Mouse (Mus musculus): Measurements from ENCODE around the gene Acsf2. TPM values are rescaled to one million over a fixed set of nuclear protein-coding genes. Genes with fewer than 3 reads are reported as not detected.

Gene Acsf2
- polyA plus RNA-seq, 1 experiment: 16.6 TPM

- Histone ChIP-seq H3K9ac (ENCODE audit: low read depth, poor library complexity, severe bottlenecking) (peak overlapping the region; percentile 60), H3K27me3 (ENCODE audit: control insufficient read depth, insufficient read depth, low read length, poor library complexity, severe bottlenecking) (no peaks in the 10 kb centered on the region), H3K36me3 (ENCODE audit: control insufficient read depth, insufficient read depth, low read length, poor library complexity, severe bottlenecking) (no peaks in the 10 kb centered on the region), H3K4me1 (ENCODE audit: control insufficient read depth, insufficient read depth, low read length) (no peaks in the 10 kb centered on the region), H3K27ac (ENCODE audit: insufficient read depth, low read length) (no peak overlapping the region), H3K9me3 (replicated peaks; ENCODE audit: control insufficient read depth, insufficient read depth, low read length, poor library complexity, severe bottlenecking) (no peaks in the 10 kb centered on the region), H3K4me3 (ENCODE audit: low read depth, low read length) (peak overlapping the region; percentile 80)
- no peak for TF ChIP-seq EP300 (IDR thresholded peaks at IDR 0.05; ENCODE audit: insufficient read depth, low read depth, low read length)
- no peak for TF ChIP-seq CTCF (IDR thresholded peaks at IDR 0.05; ENCODE audit: low read depth, low read length)
- no peak for TF ChIP-seq POLR2A (IDR thresholded peaks at IDR 0.05; ENCODE audit: insufficient read depth, low read length)
These were observed 53.5 kb downstream of the Acsf2 start for GRCm38 (mm10) chr11:94548041-94548784.

- H3K9ac ChIP-seq (ENCODE audit: low read depth, poor library complexity, severe bottlenecking): no peak overlapping the region
- no peaks in the 10 kb centered on the region for H3K36me3 ChIP-seq (ENCODE audit: control insufficient read depth, insufficient read depth, low read length, poor library complexity, severe bottlenecking)
- no peaks in the 10 kb centered on the region for H3K27me3 ChIP-seq (ENCODE audit: control insufficient read depth, insufficient read depth, low read length, poor library complexity, severe bottlenecking)
- H3K4me1 ChIP-seq (ENCODE audit: control insufficient read depth, insufficient read depth, low read length): no peaks in the 10 kb centered on the region
- H3K27ac ChIP-seq (ENCODE audit: insufficient read depth, low read length): no peak overlapping the region
- H3K4me3 ChIP-seq (ENCODE audit: low read depth, low read length): no peak overlapping the region
- no peak for TF ChIP-seq EP300 (IDR thresholded peaks at IDR 0.05; ENCODE audit: insufficient read depth, low read depth, low read length)
- no peak for TF ChIP-seq CTCF (IDR thresholded peaks at IDR 0.05; ENCODE audit: low read depth, low read length)
- TF ChIP-seq POLR2A (IDR thresholded peaks at IDR 0.05; ENCODE audit: insufficient read depth, low read length): no peak
- H3K9me3 ChIP-seq (replicated peaks; ENCODE audit: control insufficient read depth, insufficient read depth, low read length, poor library complexity, severe bottlenecking): no peaks in the 10 kb centered on the region
These were observed 54.4 kb downstream of the Acsf2 start for GRCm38 (mm10) chr11:94547271-94547670.

GRCm38 (mm10) chr11:94546381-94546780, 55.3 kb downstream of the Acsf2 start:
- Histone ChIP-seq H3K4me1 (ENCODE audit: control insufficient read depth, insufficient read depth, low read length) (no peaks in the 10 kb centered on the region), H3K9ac (ENCODE audit: low read depth, poor library complexity, severe bottlenecking) (no peak overlapping the region), H3K27ac (ENCODE audit: insufficient read depth, low read length) (no peak overlapping the region), H3K9me3 (replicated peaks; ENCODE audit: control insufficient read depth, insufficient read depth, low read length, poor library complexity, severe bottlenecking) (no peaks in the 10 kb centered on the region), H3K36me3 (ENCODE audit: control insufficient read depth, insufficient read depth, low read length, poor library complexity, severe bottlenecking) (no peaks in the 10 kb centered on the region), H3K4me3 (ENCODE audit: low read depth, low read length) (no peak overlapping the region), H3K27me3 (ENCODE audit: control insufficient read depth, insufficient read depth, low read length, poor library complexity, severe bottlenecking) (no peaks in the 10 kb centered on the region)
- TF ChIP-seq CTCF (IDR thresholded peaks at IDR 0.05; ENCODE audit: low read depth, low read length) (no peak), EP300 (IDR thresholded peaks at IDR 0.05; ENCODE audit: insufficient read depth, low read depth, low read length) (no peak), POLR2A (IDR thresholded peaks at IDR 0.05; ENCODE audit: insufficient read depth, low read length) (no peak)

- no peaks in the 10 kb centered on the region for H3K36me3 ChIP-seq (ENCODE audit: control insufficient read depth, insufficient read depth, low read length, poor library complexity, severe bottlenecking)
- H3K27ac ChIP-seq (ENCODE audit: insufficient read depth, low read length): no peak overlapping the region
- no peak overlapping the region for H3K4me3 ChIP-seq (ENCODE audit: low read depth, low read length)
- H3K27me3 ChIP-seq (ENCODE audit: control insufficient read depth, insufficient read depth, low read length, poor library complexity, severe bottlenecking): no peaks in the 10 kb centered on the region
- TF ChIP-seq POLR2A (IDR thresholded peaks at IDR 0.05; ENCODE audit: insufficient read depth, low read length) (no peak), CTCF (IDR thresholded peaks at IDR 0.05; ENCODE audit: low read depth, low read length) (no peak), EP300 (IDR thresholded peaks at IDR 0.05; ENCODE audit: insufficient read depth, low read depth, low read length) (no peak)
- H3K9ac ChIP-seq (ENCODE audit: low read depth, poor library complexity, severe bottlenecking): no peak overlapping the region
- H3K4me1 ChIP-seq (ENCODE audit: control insufficient read depth, insufficient read depth, low read length): no peaks in the 10 kb centered on the region
- no peaks in the 10 kb centered on the region for H3K9me3 ChIP-seq (replicated peaks; ENCODE audit: control insufficient read depth, insufficient read depth, low read length, poor library complexity, severe bottlenecking)
These were observed 57.2 kb downstream of the Acsf2 start for GRCm38 (mm10) chr11:94544422-94544821.

DNA sequence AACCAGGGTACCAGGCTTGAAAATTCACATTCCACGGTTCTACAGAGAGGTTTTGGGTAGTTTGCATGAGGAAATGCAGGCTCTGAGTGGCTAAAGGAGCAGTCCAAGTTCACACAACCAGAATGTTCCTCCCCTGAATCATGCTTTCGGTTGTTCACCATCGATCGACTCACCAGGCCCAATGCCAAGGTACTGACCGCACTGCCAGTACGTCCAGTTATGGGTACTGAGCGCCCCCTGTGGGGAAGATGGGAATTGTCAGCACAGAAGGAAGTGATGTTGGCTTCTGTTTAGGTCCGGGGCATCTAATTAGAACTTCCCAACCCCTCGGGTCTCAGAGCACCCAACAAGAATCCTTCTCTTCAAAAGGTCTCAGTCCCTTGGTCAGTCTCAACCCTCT, 57.7 kb downstream of the Acsf2 start:
- H3K27me3 ChIP-seq (ENCODE audit: control insufficient read depth, insufficient read depth, low read length, poor library complexity, severe bottlenecking): no peaks in the 10 kb centered on the region
- TF ChIP-seq CTCF (IDR thresholded peaks at IDR 0.05; ENCODE audit: low read depth, low read length) (peak; percentile 78), POLR2A (IDR thresholded peaks at IDR 0.05; ENCODE audit: insufficient read depth, low read length) (no peak), EP300 (IDR thresholded peaks at IDR 0.05; ENCODE audit: insufficient read depth, low read depth, low read length) (no peak)
- H3K9me3 ChIP-seq (replicated peaks; ENCODE audit: control insufficient read depth, insufficient read depth, low read length, poor library complexity, severe bottlenecking): no peaks in the 10 kb centered on the region
- H3K27ac ChIP-seq (ENCODE audit: insufficient read depth, low read length): no peak overlapping the region
- H3K4me3 ChIP-seq (ENCODE audit: low read depth, low read length): no peak overlapping the region
- no peak overlapping the region for H3K9ac ChIP-seq (ENCODE audit: low read depth, poor library complexity, severe bottlenecking)
- H3K36me3 ChIP-seq (ENCODE audit: control insufficient read depth, insufficient read depth, low read length, poor library complexity, severe bottlenecking): no peaks in the 10 kb centered on the region
- H3K4me1 ChIP-seq (ENCODE audit: control insufficient read depth, insufficient read depth, low read length): no peaks in the 10 kb centered on the region

GRCm38 (mm10) chr11:94543344-94543743, 58.3 kb downstream of the Acsf2 start:
- Histone ChIP-seq H3K27ac (ENCODE audit: insufficient read depth, low read length) (no peak overlapping the region), H3K4me1 (ENCODE audit: control insufficient read depth, insufficient read depth, low read length) (no peaks in the 10 kb centered on the region), H3K4me3 (ENCODE audit: low read depth, low read length) (no peak overlapping the region), H3K9me3 (replicated peaks; ENCODE audit: control insufficient read depth, insufficient read depth, low read length, poor library complexity, severe bottlenecking) (no peaks in the 10 kb centered on the region), H3K36me3 (ENCODE audit: control insufficient read depth, insufficient read depth, low read length, poor library complexity, severe bottlenecking) (no peaks in the 10 kb centered on the region), H3K27me3 (ENCODE audit: control insufficient read depth, insufficient read depth, low read length, poor library complexity, severe bottlenecking) (no peaks in the 10 kb centered on the region), H3K9ac (ENCODE audit: low read depth, poor library complexity, severe bottlenecking) (no peak overlapping the region)
- TF ChIP-seq CTCF (IDR thresholded peaks at IDR 0.05; ENCODE audit: low read depth, low read length) (no peak), EP300 (IDR thresholded peaks at IDR 0.05; ENCODE audit: insufficient read depth, low read depth, low read length) (no peak), POLR2A (IDR thresholded peaks at IDR 0.05; ENCODE audit: insufficient read depth, low read length) (no peak)
